Mouse (Mus musculus): ENCODE measurements around the gene Spryd4. TPM values are rescaled to one million over a fixed set of nuclear protein-coding genes. Genes with fewer than 3 reads are reported as not detected.
"Not testable (repeated sequence)": the region's sequence is repeated elsewhere in the genome, so short reads cannot be mapped to it uniquely, and the experiment has no call there.

The Spryd4 gene
- polyA plus RNA-seq, 1 experiment from 2014 or later, result 25.5 TPM

DNA sequence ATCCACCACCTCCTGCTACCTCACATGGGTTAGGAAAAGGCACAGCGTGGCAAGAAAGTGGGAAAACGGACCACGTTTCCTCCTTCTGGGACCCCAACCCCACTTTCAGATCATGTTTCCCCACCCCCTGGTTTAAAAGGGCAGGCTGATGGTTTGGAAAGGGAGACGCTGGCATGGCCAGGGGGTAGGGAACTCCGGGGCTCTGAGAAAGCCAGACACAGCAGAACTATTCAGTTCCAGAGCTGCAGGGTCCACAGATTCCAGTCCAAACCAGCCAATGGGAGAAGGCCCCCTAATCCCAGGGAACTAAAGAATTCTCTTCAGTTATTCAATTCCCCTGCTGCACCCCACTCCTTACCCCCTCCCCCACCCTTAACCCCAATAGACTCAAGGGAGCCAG is 13.5 kb upstream of the Spryd4 start:
- no peak for ATAC-seq (ENCODE audit: low FRiP score)
- no peak overlapping the region for H3K4me3 ChIP-seq (replicated peaks)
- H3K4me2 ChIP-seq, result no peak overlapping the region
- no peaks in the 10 kb centered on the region for H3K36me3 ChIP-seq
- WGBS, result 58% methylated on average over 5 of the region's 5 CpGs
- no peak overlapping the region for H3K27ac ChIP-seq (replicated peaks)
- H3K27me3 ChIP-seq (replicated peaks), result no peaks in the 10 kb centered on the region
- no peaks in the 10 kb centered on the region for H3K4me1 ChIP-seq
- no peaks in the 10 kb centered on the region for H3K9me3 ChIP-seq (replicated peaks)
- no peak overlapping the region for H3K9ac ChIP-seq (replicated peaks)

DNA sequence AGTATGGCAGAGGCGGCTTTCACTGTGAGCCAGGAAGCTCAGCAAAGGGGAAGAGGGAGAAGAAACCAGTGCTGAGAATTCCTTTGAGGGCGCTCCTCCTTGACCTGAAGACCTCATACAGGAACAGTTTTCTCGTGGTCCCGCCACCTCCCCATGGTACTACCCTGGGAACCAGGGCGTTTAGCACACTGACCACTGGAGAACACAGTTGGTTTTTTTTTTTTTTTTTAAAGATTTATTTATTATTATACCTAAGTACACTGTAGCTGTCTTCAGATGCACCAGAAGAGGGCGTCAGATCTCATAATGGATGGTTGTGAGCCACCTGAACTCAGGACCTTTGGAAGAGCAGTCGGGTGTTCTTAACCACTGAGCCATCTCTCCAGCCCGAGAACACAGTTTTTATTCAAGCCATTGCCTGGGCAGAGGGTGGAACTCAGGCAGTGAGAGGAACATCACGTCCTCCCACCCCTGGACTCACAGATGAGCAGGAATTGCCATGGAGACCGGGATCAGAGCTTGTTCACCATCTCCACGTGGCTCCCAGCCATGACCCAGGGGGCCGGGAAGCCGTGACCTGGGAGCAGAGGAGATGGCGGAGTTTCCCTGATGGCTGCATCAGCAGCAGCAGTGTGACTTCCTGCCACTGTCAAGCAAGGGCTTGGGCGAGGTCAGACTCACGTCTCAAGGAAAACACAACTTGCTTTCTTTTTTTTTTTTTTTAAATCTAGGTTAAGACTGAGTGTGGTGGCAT is 10.1 kb upstream of the Spryd4 start:
- no peaks in the 10 kb centered on the region for H3K27me3 ChIP-seq (replicated peaks)
- no peak overlapping the region for H3K9ac ChIP-seq (replicated peaks)
- no peak overlapping the region for H3K27ac ChIP-seq (replicated peaks)
- no peaks in the 10 kb centered on the region for H3K36me3 ChIP-seq
- no peak overlapping the region for H3K4me3 ChIP-seq (replicated peaks)
- H3K4me2 ChIP-seq, result no peak overlapping the region
- 71% methylated on average over 16 of the region's 16 CpGs for WGBS
- H3K4me1 ChIP-seq, result no peaks in the 10 kb centered on the region
- no peaks in the 10 kb centered on the region for H3K9me3 ChIP-seq (replicated peaks)
- ATAC-seq (ENCODE audit: low FRiP score), result no peak

DNA sequence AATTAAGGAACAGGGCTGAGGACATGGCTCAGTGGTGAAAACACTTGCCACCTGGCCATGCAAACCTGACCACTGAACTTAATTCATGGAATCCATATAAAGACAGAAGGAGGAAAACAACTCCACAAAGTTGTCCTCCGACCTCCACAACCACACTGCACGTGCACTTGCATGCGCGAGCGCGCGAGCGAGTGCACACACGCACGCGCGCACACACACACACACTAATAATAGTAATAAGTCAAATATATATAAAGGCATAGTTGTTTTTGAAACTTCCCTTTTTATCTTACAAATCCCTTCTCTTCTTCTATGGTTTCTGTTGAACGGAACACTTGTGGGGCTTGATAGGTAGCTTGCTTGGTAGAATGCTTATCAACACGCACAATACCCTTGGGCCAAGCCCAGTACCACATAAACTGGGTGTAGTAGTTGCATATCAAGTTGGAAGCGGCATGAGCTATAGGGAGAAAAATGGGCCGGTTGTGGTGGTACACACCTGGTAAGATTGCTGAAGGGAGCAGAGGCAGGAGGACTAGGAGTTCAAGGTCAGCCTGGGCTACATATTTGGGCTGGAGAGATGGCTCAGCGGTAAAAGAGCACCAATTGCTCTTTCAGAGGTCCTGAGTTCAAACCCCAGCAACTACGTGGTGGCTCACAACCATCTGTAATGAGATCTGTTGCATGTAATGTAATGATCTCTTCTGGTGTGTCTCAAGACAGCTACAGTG is 6.9 kb upstream of the Spryd4 start:
- H3K4me2 ChIP-seq, result no peak overlapping the region
- H3K27me3 ChIP-seq (replicated peaks), result 0 out of 2 replicates have a peak, but pooled peaks cover 5% of the 10 kb centered on the region
- WGBS, result 95% methylated on average over 18 of the region's 18 CpGs
- no peak overlapping the region for H3K9ac ChIP-seq (replicated peaks)
- no peak for ATAC-seq (ENCODE audit: low FRiP score)
- no peaks in the 10 kb centered on the region for H3K36me3 ChIP-seq
- no peaks in the 10 kb centered on the region for H3K4me1 ChIP-seq
- H3K4me3 ChIP-seq (replicated peaks), result no peak overlapping the region
- H3K27ac ChIP-seq (replicated peaks), result no peak overlapping the region
- H3K9me3 ChIP-seq (replicated peaks), result no peaks in the 10 kb centered on the region

DNA sequence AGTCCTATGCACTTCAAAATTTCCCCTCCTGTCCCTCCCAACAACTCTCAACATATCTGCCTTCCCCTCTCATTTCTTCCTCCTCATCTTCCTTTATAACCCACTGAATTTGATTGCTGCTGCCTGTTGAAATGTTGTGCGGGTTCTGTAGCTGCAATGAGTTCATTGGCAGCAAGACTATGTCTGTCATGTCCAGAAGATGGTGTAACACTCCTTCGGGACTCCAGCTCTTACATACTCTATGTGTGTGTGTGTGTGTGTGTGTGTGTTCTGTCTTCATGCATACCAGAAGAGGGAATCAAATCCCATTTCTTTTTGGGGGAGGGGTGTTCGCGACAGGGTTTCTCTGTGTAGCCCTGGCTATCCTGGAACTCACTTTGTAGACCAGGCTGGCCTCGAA is 3.4 kb upstream of the Spryd4 start:
- 88% methylated on average over 5 of the region's 5 CpGs for WGBS
- ATAC-seq (ENCODE audit: low FRiP score), result no peak
- Histone ChIP-seq H3K27me3 (replicated peaks) (0 out of 2 replicates have a peak, but pooled peaks cover 5% of the 10 kb centered on the region), H3K36me3 (no peaks in the 10 kb centered on the region), H3K27ac (replicated peaks) (no peak overlapping the region), H3K9ac (replicated peaks) (no peak overlapping the region), H3K4me2 (no peak overlapping the region), H3K4me3 (replicated peaks) (no peak overlapping the region), H3K9me3 (replicated peaks) (no peaks in the 10 kb centered on the region), H3K4me1 (peaks cover 22% of the 10 kb centered on the region)

DNA sequence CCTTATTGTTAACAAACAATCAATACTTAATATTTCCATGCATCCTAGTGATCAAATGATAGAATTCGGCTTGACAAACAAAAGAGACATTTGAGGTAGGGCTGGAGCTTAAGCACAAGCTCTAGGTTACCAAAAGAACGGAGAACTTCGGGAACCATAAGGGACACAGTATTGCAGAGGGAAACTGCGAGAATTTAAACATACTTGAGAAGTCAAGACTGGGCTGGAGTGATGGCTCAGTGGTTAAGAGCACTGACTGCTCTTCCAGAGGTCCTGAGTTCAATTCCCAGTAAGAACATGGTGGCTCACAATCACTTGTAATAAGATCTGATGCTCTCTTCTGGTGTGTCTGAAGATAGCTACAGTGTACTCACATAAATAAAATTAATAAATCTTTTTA is 2.5 kb upstream of the Spryd4 start:
- not testable (repeated sequence) for H3K9me3 ChIP-seq (replicated peaks); ATAC-seq (ENCODE audit: low FRiP score); H3K27ac ChIP-seq (replicated peaks); H3K27me3 ChIP-seq (replicated peaks); H3K9ac ChIP-seq (replicated peaks); H3K36me3 ChIP-seq; H3K4me2 ChIP-seq; H3K4me3 ChIP-seq (replicated peaks)
- peaks cover 22% of the 10 kb centered on the region for H3K4me1 ChIP-seq
- 90% methylated on average over 4 of the region's 4 CpGs for WGBS

DNA sequence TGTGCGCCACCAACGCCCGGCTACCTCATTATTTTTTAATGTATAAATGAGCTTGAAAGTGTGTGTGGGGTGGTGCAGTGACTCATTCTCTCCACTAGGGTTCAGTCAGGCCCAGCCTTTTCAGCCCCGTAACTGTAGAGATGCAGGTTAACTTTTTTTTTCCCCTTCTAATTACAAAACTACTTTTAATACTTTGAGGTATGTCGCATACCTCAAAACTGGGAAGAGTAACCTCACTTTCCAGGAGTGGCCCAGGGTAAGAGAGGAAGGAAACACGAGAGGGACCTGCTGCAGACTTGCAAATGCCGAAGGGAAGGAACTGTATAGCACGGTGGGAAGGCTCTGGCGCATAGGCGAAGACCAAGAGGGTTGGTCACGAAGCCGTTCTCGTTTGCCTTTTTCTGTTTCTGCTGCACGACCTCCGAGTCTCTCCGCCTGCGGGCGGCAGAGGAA is 1.3 kb upstream of the Spryd4 start:
- no peak overlapping the region; the same call in 1 of the 2 replicates for H3K9ac ChIP-seq (replicated peaks)
- WGBS, result under 1% methylated on average over 18 of the region's 18 CpGs

DNA sequence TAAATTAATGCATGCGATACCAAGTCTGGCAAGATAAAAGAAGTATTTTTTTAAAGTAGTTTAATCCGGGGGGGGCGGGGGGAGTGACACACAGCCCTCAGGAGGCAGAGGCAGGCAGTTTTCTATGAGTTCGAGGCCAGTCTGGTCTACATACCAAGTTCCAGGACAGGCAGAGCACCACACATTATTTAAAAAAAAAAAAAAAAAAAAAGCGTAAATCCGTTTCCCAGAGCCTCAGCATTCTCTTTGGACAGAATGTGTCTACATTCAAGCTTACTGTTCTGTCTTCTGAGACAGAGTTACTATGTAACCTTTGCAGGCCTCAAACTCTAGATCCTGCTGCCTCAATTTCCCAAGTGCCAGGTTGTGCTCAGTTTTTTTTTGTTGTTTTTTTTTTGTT is 541 bp upstream of the Spryd4 start:
- Histone ChIP-seq H3K9ac (replicated peaks) (peak overlapping the region; percentile 11; the same call in 1 of the 2 replicates), H3K4me1 (peaks cover 22% of the 10 kb centered on the region), H3K27ac (replicated peaks) (peak overlapping the region; percentile 51), H3K27me3 (replicated peaks) (0 out of 2 replicates have a peak, but pooled peaks cover 5% of the 10 kb centered on the region), H3K9me3 (replicated peaks) (no peaks in the 10 kb centered on the region), H3K4me2 (peak overlapping the region; percentile 87), H3K4me3 (replicated peaks) (peak overlapping the region; percentile 60), H3K36me3 (no peaks in the 10 kb centered on the region)
- 50% methylated on average over 6 of the region's 6 CpGs for whole genome bisulfite sequencing
- ATAC-seq (ENCODE audit: low FRiP score), result no peak

More for the DNA sequence above, 1.3 kb upstream of the Spryd4 start:
- Histone ChIP-seq H3K27ac (replicated peaks) (no peak overlapping the region; the same call in 1 of the 2 replicates), H3K9me3 (replicated peaks) (no peaks in the 10 kb centered on the region), H3K4me2 (peak overlapping the region; percentile 64), H3K27me3 (replicated peaks) (0 out of 2 replicates have a peak, but pooled peaks cover 5% of the 10 kb centered on the region), H3K4me3 (replicated peaks) (peak overlapping the region; percentile 28), H3K4me1 (peaks cover 22% of the 10 kb centered on the region), H3K36me3 (no peaks in the 10 kb centered on the region)
- ATAC-seq (ENCODE audit: low FRiP score), result peak; percentile 37; the same call in 1 of the 2 replicates

DNA sequence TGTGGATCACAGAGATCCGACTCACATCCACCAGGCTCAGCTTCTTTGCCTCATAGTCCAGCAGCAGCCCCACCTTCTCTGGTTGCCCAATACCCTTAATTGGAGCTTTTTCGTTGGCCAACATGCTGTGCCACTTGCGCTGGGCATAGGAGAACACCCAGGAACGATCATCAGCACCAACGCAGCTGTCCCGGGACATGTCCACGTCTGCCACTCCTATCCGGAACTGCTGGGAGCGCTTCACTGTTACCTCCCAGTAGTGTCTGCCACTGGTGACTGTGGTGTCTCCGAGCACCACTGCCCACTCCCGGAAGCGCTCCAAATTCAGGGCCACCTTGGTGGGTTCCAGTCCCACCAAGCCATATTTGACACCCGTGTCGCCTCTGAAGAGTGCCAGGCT is 653 bp downstream of the Spryd4 start:
- 26% methylated on average over 14 of the region's 14 CpGs for WGBS
- H3K4me3 ChIP-seq (replicated peaks), result peak overlapping the region; percentile 60
- H3K27me3 ChIP-seq (replicated peaks), result 0 out of 2 replicates have a peak, but pooled peaks cover 5% of the 10 kb centered on the region
- peaks cover 22% of the 10 kb centered on the region for H3K4me1 ChIP-seq
- peak overlapping the region; percentile 62 for H3K9ac ChIP-seq (replicated peaks)
- H3K36me3 ChIP-seq, result peaks cover 6% of the 10 kb centered on the region; the same call in 1 of the 2 replicates
- H3K9me3 ChIP-seq (replicated peaks), result no peaks in the 10 kb centered on the region
- ATAC-seq (ENCODE audit: low FRiP score), result peak; percentile 34; the same call in 1 of the 2 replicates
- H3K4me2 ChIP-seq, result peak overlapping the region; percentile 87
- peak overlapping the region; percentile 51; the same call in 1 of the 2 replicates for H3K27ac ChIP-seq (replicated peaks)

DNA sequence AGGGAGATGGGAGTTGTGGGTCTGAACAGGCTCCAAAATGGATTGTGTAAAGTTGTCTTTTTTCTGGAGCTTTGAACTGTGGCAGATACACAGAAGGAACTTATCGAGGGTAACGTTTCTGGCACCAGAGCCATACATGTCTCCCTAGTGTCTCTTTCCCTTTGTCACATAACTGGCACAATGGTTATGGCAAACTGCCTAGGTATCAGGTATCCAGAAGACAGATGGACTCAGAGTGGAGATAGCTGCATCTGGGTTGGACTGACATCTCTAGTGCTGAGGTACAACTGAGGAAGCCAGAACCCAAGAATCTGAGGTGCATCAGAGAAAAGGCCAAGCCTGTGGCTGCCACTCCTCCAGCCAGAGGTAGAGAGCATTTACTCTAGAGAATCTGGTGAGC is 1.5 kb downstream of the Spryd4 start:
- H3K36me3 ChIP-seq, result peaks cover 6% of the 10 kb centered on the region; the same call in 1 of the 2 replicates
- no peaks in the 10 kb centered on the region for H3K9me3 ChIP-seq (replicated peaks)
- H3K9ac ChIP-seq (replicated peaks), result no peak overlapping the region
- H3K27me3 ChIP-seq (replicated peaks), result 0 out of 2 replicates have a peak, but pooled peaks cover 5% of the 10 kb centered on the region
- 74% methylated on average over 2 of the region's 2 CpGs for WGBS
- peak overlapping the region; percentile 87; the same call in 1 of the 2 replicates for H3K4me2 ChIP-seq
- peaks cover 22% of the 10 kb centered on the region for H3K4me1 ChIP-seq
- no peak overlapping the region for H3K27ac ChIP-seq (replicated peaks)
- no peak overlapping the region for H3K4me3 ChIP-seq (replicated peaks)
- ATAC-seq (ENCODE audit: low FRiP score), result no peak

DNA sequence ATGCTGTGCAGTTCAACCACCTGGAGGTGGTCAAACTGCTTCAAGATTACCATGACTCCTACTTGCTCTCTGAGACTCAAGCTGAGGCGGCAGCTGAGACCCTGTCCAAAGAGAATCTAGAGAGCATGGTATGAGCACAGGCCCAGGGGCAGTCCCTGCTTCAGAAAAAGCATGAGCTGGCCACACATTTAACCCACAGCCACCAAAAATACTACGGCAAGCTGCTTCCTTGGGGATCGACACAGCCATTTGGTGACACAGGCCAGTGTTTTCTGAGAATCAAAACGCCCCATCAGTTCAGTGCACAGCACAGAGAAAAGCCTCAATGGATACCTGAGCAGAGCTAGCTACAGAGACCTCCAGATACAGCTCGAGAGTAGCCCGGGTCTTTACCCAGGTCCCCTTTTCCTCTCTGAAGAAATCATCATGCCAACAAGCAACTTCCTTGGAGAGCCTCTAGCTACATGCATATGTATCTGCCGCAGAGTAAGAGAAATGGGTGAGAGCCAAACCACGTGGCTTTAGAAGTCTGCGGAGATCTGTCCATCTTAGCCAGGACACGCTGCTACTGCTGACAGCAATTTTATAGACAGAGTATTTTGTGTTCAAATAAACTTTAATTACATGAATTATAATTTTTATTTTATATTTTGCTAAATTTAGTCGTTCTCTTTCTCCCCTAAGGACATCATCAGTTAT is 2.1 kb downstream of the Spryd4 start:
- no peak for ATAC-seq (ENCODE audit: low FRiP score)
- Histone ChIP-seq H3K4me2 (no peak overlapping the region), H3K4me1 (peaks cover 22% of the 10 kb centered on the region), H3K9ac (replicated peaks) (no peak overlapping the region), H3K36me3 (peaks cover 6% of the 10 kb centered on the region; the same call in 1 of the 2 replicates), H3K4me3 (replicated peaks) (no peak overlapping the region), H3K27ac (replicated peaks) (no peak overlapping the region), H3K9me3 (replicated peaks) (no peaks in the 10 kb centered on the region), H3K27me3 (replicated peaks) (0 out of 2 replicates have a peak, but pooled peaks cover 3% of the 10 kb centered on the region)
- 94% methylated on average over 11 of the region's 11 CpGs for WGBS

DNA sequence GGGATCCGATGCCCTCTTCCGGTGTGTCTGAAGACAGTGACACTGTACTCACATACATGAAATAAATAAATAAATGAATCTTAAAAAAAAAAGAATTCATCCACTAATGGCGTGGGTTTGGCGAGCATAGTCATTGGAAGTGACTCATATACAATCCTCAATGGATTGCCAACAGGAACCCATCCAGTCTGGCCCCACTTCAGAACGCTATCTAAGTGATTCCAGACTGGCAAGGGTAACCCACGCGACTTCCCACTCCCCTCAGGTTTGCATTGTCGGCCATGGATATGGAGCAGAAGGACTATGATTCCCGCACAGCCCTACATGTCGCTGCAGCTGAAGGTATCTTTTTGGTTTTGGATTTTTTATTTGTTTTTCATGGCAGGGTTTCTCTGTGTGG is 3.3 kb downstream of the Spryd4 start:
- no peak for ATAC-seq (ENCODE audit: low FRiP score)
- Histone ChIP-seq H3K4me2 (no peak overlapping the region), H3K27me3 (replicated peaks) (no peaks in the 10 kb centered on the region), H3K4me1 (peaks cover 19% of the 10 kb centered on the region), H3K36me3 (peaks cover 6% of the 10 kb centered on the region; the same call in 1 of the 2 replicates), H3K9me3 (replicated peaks) (no peaks in the 10 kb centered on the region), H3K9ac (replicated peaks) (no peak overlapping the region), H3K27ac (replicated peaks) (no peak overlapping the region), H3K4me3 (replicated peaks) (no peak overlapping the region)
- 97% methylated on average over 10 of the region's 10 CpGs for WGBS

Data from neural tube, embryonic 15.5 days (tissue).